Mouse (Mus musculus): ENCODE data around the gene 1700018F24Rik. TPM values are rescaled to one million over a fixed set of nuclear protein-coding genes. Genes with fewer than 3 reads are reported as not detected.
"Not testable (repeated sequence)": the region's sequence is repeated elsewhere in the genome, so short reads cannot be mapped to it uniquely, and the experiment has no call there.

The 1700018F24Rik gene
- polyA plus RNA-seq, 1 experiment from 2014 or later, result not detected

- Histone ChIP-seq H3K4me1 (ENCODE audit: control insufficient read depth, insufficient read depth, low read length) (no peaks in the 10 kb centered on the region), H3K27me3 (ENCODE audit: control insufficient read depth, insufficient read depth, low read length) (no peaks in the 10 kb centered on the region), H3K4me3 (ENCODE audit: low read depth, low read length) (no peak overlapping the region), H3K9ac (ENCODE audit: low read depth, low read length) (no peak overlapping the region), H3K9me3 (replicated peaks; ENCODE audit: control insufficient read depth, low read length) (no peaks in the 10 kb centered on the region), H3K36me3 (ENCODE audit: control insufficient read depth, insufficient read depth, low read length) (no peaks in the 10 kb centered on the region), H3K4me2 (no peak overlapping the region), H3K27ac (ENCODE audit: low read depth, low read length) (no peak overlapping the region)
- WGBS (ENCODE audit: insufficient replicate concordance), result 57% methylated on average over 3 of the region's 3 CpGs
- no peak for ATAC-seq (replicated peaks; ENCODE audit: insufficient number of reproducible peaks, low FRiP score, low TSS enrichment)
These were observed 26.1 kb downstream of the 1700018F24Rik start for GRCm38 (mm10) chr5:145068863-145069262.

DNA sequence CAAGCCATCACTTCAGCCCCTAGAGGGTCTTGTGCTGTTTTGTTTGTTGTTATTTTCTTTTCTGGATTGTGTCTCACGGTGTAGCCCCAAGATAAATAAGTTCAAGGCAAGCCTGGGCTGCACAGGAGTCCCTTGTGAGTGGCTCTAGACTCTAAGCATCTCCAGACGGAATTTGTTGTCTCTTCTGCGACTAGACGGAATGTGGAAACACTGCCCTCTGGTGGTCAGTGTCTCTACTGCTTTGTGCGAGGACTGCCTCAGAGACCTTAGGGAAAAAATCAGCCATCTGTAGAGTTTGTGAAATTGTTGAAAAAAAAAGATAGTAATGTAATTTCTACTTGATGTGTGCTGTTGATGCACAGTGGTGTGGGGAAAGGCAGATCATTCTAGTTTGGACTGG, 26.9 kb downstream of the 1700018F24Rik start:
- Histone ChIP-seq H3K4me2 (no peak overlapping the region), H3K9ac (ENCODE audit: low read depth, low read length) (no peak overlapping the region), H3K4me3 (ENCODE audit: low read depth, low read length) (no peak overlapping the region), H3K27me3 (ENCODE audit: control insufficient read depth, insufficient read depth, low read length) (no peaks in the 10 kb centered on the region), H3K27ac (ENCODE audit: low read depth, low read length) (no peak overlapping the region), H3K4me1 (ENCODE audit: control insufficient read depth, insufficient read depth, low read length) (no peaks in the 10 kb centered on the region), H3K36me3 (ENCODE audit: control insufficient read depth, insufficient read depth, low read length) (no peaks in the 10 kb centered on the region), H3K9me3 (replicated peaks; ENCODE audit: control insufficient read depth, low read length) (no peaks in the 10 kb centered on the region)
- ATAC-seq (replicated peaks; ENCODE audit: insufficient number of reproducible peaks, low FRiP score, low TSS enrichment), result no peak
- under 1% methylated on average over 5 of the region's 5 CpGs for WGBS (ENCODE audit: insufficient replicate concordance)

DNA sequence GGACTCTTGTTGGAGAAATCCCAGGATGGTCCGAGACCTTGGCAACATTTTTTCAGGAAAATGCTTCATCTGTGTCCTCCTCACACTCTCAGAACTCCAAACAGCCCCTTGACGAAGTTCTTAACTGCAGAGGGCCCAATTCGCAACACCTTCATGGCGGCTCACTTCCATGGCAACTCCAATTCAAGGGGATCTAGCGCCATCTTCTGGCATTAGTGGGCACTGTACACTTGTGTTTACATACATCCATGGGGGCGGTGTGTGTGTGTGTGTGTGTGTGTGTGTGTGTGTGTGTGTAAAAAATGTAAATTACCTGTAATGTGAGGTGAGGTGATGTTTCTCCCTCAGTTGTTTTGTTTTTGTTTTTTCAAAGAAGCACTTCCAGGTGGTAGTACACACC, 28.6 kb downstream of the 1700018F24Rik start:
- H3K4me1 ChIP-seq (ENCODE audit: control insufficient read depth, insufficient read depth, low read length), result no peaks in the 10 kb centered on the region
- WGBS (ENCODE audit: insufficient replicate concordance), result 42% methylated on average over 6 of the region's 6 CpGs
- no peak overlapping the region for H3K4me3 ChIP-seq (ENCODE audit: low read depth, low read length)
- H3K27ac ChIP-seq (ENCODE audit: low read depth, low read length), result no peak overlapping the region
- no peaks in the 10 kb centered on the region for H3K27me3 ChIP-seq (ENCODE audit: control insufficient read depth, insufficient read depth, low read length)
- H3K9ac ChIP-seq (ENCODE audit: low read depth, low read length), result no peak overlapping the region
- H3K4me2 ChIP-seq, result no peak overlapping the region
- no peaks in the 10 kb centered on the region for H3K36me3 ChIP-seq (ENCODE audit: control insufficient read depth, insufficient read depth, low read length)
- H3K9me3 ChIP-seq (replicated peaks; ENCODE audit: control insufficient read depth, low read length), result no peaks in the 10 kb centered on the region
- ATAC-seq (replicated peaks; ENCODE audit: insufficient number of reproducible peaks, low FRiP score, low TSS enrichment), result no peak

DNA sequence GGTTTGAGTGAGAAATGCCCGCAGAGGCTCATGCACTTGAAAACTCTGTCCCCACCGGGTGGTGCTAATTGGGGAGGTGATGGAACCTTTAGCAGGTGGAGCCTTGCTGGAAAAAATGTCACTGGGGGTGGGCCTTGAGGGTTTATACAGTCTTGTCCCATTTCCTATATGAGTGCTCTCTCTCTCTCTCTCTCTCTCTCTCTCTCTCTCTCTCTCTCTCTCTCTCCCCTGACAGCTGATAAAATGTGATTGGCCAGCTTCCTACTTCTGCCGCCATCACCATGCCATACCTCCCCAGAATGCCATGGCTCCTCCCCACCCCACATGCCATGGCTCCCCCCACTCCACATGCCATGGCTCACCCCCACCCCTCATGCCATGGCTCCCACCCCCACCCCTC, 32.3 kb downstream of the 1700018F24Rik start:
- no peaks in the 10 kb centered on the region for H3K36me3 ChIP-seq (ENCODE audit: control insufficient read depth, insufficient read depth, low read length)
- no peak overlapping the region for H3K9ac ChIP-seq (ENCODE audit: low read depth, low read length)
- H3K27ac ChIP-seq (ENCODE audit: low read depth, low read length), result no peak overlapping the region
- no peak overlapping the region for H3K4me3 ChIP-seq (ENCODE audit: low read depth, low read length)
- no peak overlapping the region for H3K4me2 ChIP-seq
- H3K9me3 ChIP-seq (replicated peaks; ENCODE audit: control insufficient read depth, low read length), result no peaks in the 10 kb centered on the region
- H3K27me3 ChIP-seq (ENCODE audit: control insufficient read depth, insufficient read depth, low read length), result no peaks in the 10 kb centered on the region
- no peaks in the 10 kb centered on the region for H3K4me1 ChIP-seq (ENCODE audit: control insufficient read depth, insufficient read depth, low read length)
- 48% methylated on average over 3 of the region's 3 CpGs for WGBS (ENCODE audit: insufficient replicate concordance)
- ATAC-seq (replicated peaks; ENCODE audit: insufficient number of reproducible peaks, low FRiP score, low TSS enrichment), result no peak

- no peak for ATAC-seq (replicated peaks; ENCODE audit: insufficient number of reproducible peaks, low FRiP score, low TSS enrichment)
- Histone ChIP-seq H3K9me3 (replicated peaks; ENCODE audit: control insufficient read depth, low read length) (no peaks in the 10 kb centered on the region), H3K27ac (ENCODE audit: low read depth, low read length) (no peak overlapping the region), H3K4me2 (no peak overlapping the region), H3K9ac (ENCODE audit: low read depth, low read length) (no peak overlapping the region), H3K36me3 (ENCODE audit: control insufficient read depth, insufficient read depth, low read length) (peaks cover 4% of the 10 kb centered on the region; the same call in 1 of the 2 replicates), H3K4me3 (ENCODE audit: low read depth, low read length) (no peak overlapping the region), H3K27me3 (ENCODE audit: control insufficient read depth, insufficient read depth, low read length) (no peaks in the 10 kb centered on the region), H3K4me1 (ENCODE audit: control insufficient read depth, insufficient read depth, low read length) (peaks cover 4% of the 10 kb centered on the region; the same call in 1 of the 2 replicates)
- WGBS (ENCODE audit: insufficient replicate concordance), result 83% methylated on average over 10 of the region's 10 CpGs
These were observed 39.2 kb downstream of the 1700018F24Rik start for GRCm38 (mm10) chr5:145081866-145082613.

- H3K27ac ChIP-seq (ENCODE audit: low read depth, low read length), result peak overlapping the region; percentile 59
- H3K9me3 ChIP-seq (replicated peaks; ENCODE audit: control insufficient read depth, low read length); ATAC-seq (replicated peaks; ENCODE audit: insufficient number of reproducible peaks, low FRiP score, low TSS enrichment); H3K36me3 ChIP-seq (ENCODE audit: control insufficient read depth, insufficient read depth, low read length); H3K4me1 ChIP-seq (ENCODE audit: control insufficient read depth, insufficient read depth, low read length); H3K27me3 ChIP-seq (ENCODE audit: control insufficient read depth, insufficient read depth, low read length): not testable (repeated sequence)
- peak overlapping the region; percentile 79 for H3K4me3 ChIP-seq (ENCODE audit: low read depth, low read length)
- peak overlapping the region; percentile 77 for H3K4me2 ChIP-seq
- 43% methylated on average over 6 of the region's 6 CpGs for WGBS (ENCODE audit: insufficient replicate concordance)
- peak overlapping the region; percentile 89 for H3K9ac ChIP-seq (ENCODE audit: low read depth, low read length)
These were observed 40.4 kb downstream of the 1700018F24Rik start for GRCm38 (mm10) chr5:145083201-145083600.

- H3K27me3 ChIP-seq (ENCODE audit: control insufficient read depth, insufficient read depth, low read length), result no peaks in the 10 kb centered on the region
- peaks cover 8% of the 10 kb centered on the region for H3K36me3 ChIP-seq (ENCODE audit: control insufficient read depth, insufficient read depth, low read length)
- under 1% methylated on average over 54 of the region's 54 CpGs for WGBS (ENCODE audit: insufficient replicate concordance)
These were observed 41.1 kb downstream of the 1700018F24Rik start, which contains the start of the genes Arpc1a and Kpna7 for GRCm38 (mm10) chr5:145083632-145084451. TSS of gene Arpc1a (plus strand) at chr5:145083830. TSS of gene Kpna7 (minus strand) at chr5:145084030.

DNA sequence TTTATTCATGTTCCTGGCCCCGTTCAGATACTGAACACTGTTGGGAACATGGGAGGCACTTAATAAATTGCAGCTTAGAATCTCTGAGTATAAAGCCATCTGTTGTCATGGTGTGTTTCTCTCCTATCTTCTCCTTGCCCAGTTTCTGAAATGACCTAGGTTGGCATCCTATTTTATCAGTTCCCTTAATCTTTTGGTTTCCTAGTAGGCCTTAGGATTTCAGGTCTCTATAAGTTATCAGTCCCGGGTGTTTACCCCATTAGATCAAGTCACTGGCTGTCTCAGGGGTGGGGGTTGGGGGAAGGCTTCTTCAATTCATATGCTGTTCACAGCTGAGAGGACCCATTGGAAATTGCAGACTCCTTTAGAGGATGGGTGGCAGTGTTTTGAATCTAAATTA, 42.0 kb downstream of the 1700018F24Rik start:
- peak overlapping the region; percentile 79 for H3K4me3 ChIP-seq (ENCODE audit: low read depth, low read length)
- no peak overlapping the region for H3K27ac ChIP-seq (ENCODE audit: low read depth, low read length)
- no peaks in the 10 kb centered on the region for H3K27me3 ChIP-seq (ENCODE audit: control insufficient read depth, insufficient read depth, low read length)
- ATAC-seq (replicated peaks; ENCODE audit: insufficient number of reproducible peaks, low FRiP score, low TSS enrichment), result no peak
- peaks cover 4% of the 10 kb centered on the region; the same call in 1 of the 2 replicates for H3K4me1 ChIP-seq (ENCODE audit: control insufficient read depth, insufficient read depth, low read length)
- peaks cover 8% of the 10 kb centered on the region for H3K36me3 ChIP-seq (ENCODE audit: control insufficient read depth, insufficient read depth, low read length)
- 61% methylated on average over 2 of the region's 2 CpGs for WGBS (ENCODE audit: insufficient replicate concordance)
- H3K9ac ChIP-seq (ENCODE audit: low read depth, low read length), result peak overlapping the region; percentile 89; the same call in 1 of the 2 replicates
- peak overlapping the region; percentile 77 for H3K4me2 ChIP-seq
- H3K9me3 ChIP-seq (replicated peaks; ENCODE audit: control insufficient read depth, low read length), result no peaks in the 10 kb centered on the region

More at GRCm38 (mm10) chr5:145083632-145084451, 41.1 kb downstream of the 1700018F24Rik start, which contains the start of the genes Arpc1a and Kpna7:
- peak within 1 kb of the TSS; percentile 59 for H3K27ac ChIP-seq (ENCODE audit: low read depth, low read length)
- peak within 1 kb of the TSS; percentile 89 for H3K9ac ChIP-seq (ENCODE audit: low read depth, low read length)
- H3K4me1 ChIP-seq (ENCODE audit: control insufficient read depth, insufficient read depth, low read length), result peaks cover 4% of the 10 kb centered on the region; the same call in 1 of the 2 replicates
- H3K4me3 ChIP-seq (ENCODE audit: low read depth, low read length), result peak within 1 kb of the TSS; percentile 79
- peak within 1 kb of the TSS; percentile 77 for H3K4me2 ChIP-seq
- no peaks in the 10 kb centered on the region for H3K9me3 ChIP-seq (replicated peaks; ENCODE audit: control insufficient read depth, low read length)
- peak; percentile 93 for ATAC-seq (replicated peaks; ENCODE audit: insufficient number of reproducible peaks, low FRiP score, low TSS enrichment)
